Mouse (Mus musculus): ENCODE data around the gene Fbxl5. TPM values are rescaled to one million over a fixed set of nuclear protein-coding genes. Genes with fewer than 3 reads are reported as not detected.

The Fbxl5 gene
- polyA plus RNA-seq, 1 experiment from 2014 or later: 66.6 TPM

DNA sequence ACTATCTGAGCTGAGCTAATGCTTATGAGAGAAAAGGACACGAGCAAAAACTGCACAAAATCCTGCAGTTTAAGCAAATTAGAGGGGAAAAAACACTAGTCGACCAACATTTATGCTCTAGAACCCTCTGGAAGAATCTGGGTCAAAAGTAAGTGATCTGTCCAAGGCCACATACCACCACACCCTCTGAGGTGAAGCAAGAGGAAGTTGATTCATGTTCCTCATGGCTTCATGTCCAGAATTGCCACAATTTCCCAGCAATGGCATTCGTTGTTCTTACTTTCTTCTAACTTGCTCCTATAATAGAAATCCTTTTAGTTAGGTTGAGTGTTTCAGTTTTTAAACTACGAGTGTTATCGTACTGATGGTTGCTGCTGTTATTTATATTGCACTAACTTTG, 21.9 kb downstream of the Fbxl5 start:
- Histone ChIP-seq H3K27ac (ENCODE audit: low read length) (no peak overlapping the region), H3K4me3 (ENCODE audit: low read length) (no peak overlapping the region), H3K36me3 (ENCODE audit: insufficient read depth, low read length) (no peaks in the 10 kb centered on the region), H3K27me3 (ENCODE audit: insufficient read depth, low read length) (no peaks in the 10 kb centered on the region), H3K9me3 (ENCODE audit: low read length) (no peaks in the 10 kb centered on the region), H3K4me1 (ENCODE audit: insufficient read depth, low read length) (no peaks in the 10 kb centered on the region), H3K4me2 (replicated peaks; ENCODE audit: low read depth, low read length) (no peak overlapping the region), H3K9ac (replicated peaks; ENCODE audit: low read length) (no peak overlapping the region)
- no peak for ATAC-seq (ENCODE audit: low FRiP score, low TSS enrichment)
- 73% methylated on average over 5 of the region's 5 CpGs for WGBS

DNA sequence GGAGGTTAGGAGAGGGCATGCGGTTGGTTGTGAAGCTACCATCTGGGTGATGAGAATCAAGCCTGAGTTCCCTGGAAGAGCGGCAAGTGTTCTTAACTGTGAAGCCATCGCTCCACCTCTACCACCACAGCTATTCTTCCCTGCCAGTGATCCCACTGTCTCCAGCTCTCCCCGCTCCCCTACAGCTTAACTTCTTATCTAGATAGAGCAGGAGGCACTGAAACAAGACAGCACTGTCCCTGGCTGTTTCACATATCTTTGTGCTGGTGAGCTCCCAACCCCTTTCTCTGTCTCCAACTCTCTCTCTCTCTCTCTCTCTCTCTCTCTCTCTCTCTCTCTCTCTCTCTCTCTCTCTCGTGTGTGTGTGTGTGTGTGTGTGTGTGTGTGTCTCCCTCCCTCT, 29.1 kb downstream of the Fbxl5 start:
- Histone ChIP-seq H3K4me2 (replicated peaks; ENCODE audit: low read depth, low read length) (no peak overlapping the region), H3K4me1 (ENCODE audit: insufficient read depth, low read length) (no peaks in the 10 kb centered on the region), H3K4me3 (ENCODE audit: low read length) (no peak overlapping the region), H3K27ac (ENCODE audit: low read length) (no peak overlapping the region), H3K27me3 (ENCODE audit: insufficient read depth, low read length) (no peaks in the 10 kb centered on the region), H3K9ac (replicated peaks; ENCODE audit: low read length) (no peak overlapping the region), H3K9me3 (ENCODE audit: low read length) (no peaks in the 10 kb centered on the region), H3K36me3 (ENCODE audit: insufficient read depth, low read length) (no peaks in the 10 kb centered on the region)
- WGBS: 86% methylated on average over 5 of the region's 5 CpGs
- ATAC-seq (ENCODE audit: low FRiP score, low TSS enrichment): no peak

DNA sequence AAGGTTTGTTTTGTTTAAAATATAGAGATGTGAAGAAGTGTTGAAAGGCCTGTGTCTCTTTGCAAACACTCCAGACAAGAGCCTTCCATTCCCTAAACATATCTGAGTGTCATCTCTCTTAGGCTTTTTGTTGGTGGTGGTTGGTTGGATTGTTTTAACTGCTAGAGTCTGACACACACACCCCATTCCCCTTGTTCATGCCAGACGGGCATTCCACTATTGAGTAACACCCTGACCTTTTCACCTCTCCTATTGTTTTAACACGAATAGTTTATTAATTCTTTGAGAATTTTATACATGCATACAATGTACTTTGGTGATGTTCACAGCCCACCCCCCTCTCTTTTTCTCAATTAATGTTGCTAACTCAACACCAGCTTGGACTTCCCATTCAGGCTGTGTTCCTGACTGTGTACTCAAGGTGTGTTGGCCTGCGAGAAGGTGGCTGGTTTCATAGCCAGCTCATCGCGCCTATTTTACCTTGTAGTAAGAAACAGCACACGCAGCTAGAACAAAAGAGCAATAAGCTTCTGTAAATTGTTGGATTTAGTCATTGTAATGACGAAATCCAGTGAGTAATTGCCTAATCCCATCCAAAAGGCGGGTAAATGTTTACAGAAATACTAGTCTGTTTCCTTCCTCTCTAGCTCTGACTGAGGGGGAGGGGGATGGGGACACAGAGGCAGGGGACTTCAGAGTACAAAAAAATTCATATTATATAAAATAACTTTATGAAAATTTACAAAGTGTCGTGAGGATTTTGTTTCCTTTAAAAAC, 33.3 kb downstream of the Fbxl5 start:
- Histone ChIP-seq H3K27ac (ENCODE audit: low read length) (no peak overlapping the region), H3K4me3 (ENCODE audit: low read length) (no peak overlapping the region), H3K36me3 (ENCODE audit: insufficient read depth, low read length) (no peaks in the 10 kb centered on the region), H3K4me2 (replicated peaks; ENCODE audit: low read depth, low read length) (no peak overlapping the region), H3K9ac (replicated peaks; ENCODE audit: low read length) (no peak overlapping the region), H3K27me3 (ENCODE audit: insufficient read depth, low read length) (no peaks in the 10 kb centered on the region), H3K4me1 (ENCODE audit: insufficient read depth, low read length) (no peaks in the 10 kb centered on the region), H3K9me3 (ENCODE audit: low read length) (no peaks in the 10 kb centered on the region)
- ATAC-seq (ENCODE audit: low FRiP score, low TSS enrichment): no peak
- WGBS: 78% methylated on average over 9 of the region's 9 CpGs

DNA sequence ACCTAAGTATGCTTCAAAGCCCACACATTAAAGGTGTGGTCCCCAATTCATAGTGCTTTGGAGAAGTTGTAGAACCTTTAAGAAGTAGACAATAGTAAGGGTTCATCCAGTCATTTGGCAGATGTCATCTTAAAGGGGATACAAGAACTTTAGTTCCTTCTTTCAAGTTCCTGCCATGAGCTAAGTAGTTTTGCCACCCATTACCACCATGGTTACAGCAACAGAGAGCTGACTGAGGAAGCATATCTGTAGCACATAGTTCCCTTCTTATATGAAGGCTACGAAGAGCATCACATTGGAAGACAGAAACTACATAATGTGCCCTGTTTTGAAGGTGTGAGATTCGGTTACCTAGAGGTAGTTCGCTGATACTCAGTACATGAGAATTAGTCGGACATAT, 34.8 kb downstream of the Fbxl5 start:
- H3K27ac ChIP-seq (ENCODE audit: low read length): no peak overlapping the region
- no peaks in the 10 kb centered on the region for H3K9me3 ChIP-seq (ENCODE audit: low read length)
- H3K27me3 ChIP-seq (ENCODE audit: insufficient read depth, low read length): no peaks in the 10 kb centered on the region
- H3K9ac ChIP-seq (replicated peaks; ENCODE audit: low read length): no peak overlapping the region
- no peak for ATAC-seq (ENCODE audit: low FRiP score, low TSS enrichment)
- H3K4me2 ChIP-seq (replicated peaks; ENCODE audit: low read depth, low read length): no peak overlapping the region
- H3K36me3 ChIP-seq (ENCODE audit: insufficient read depth, low read length): no peaks in the 10 kb centered on the region
- peaks cover 6% of the 10 kb centered on the region; the same call in 1 of the 2 replicates for H3K4me1 ChIP-seq (ENCODE audit: insufficient read depth, low read length)
- H3K4me3 ChIP-seq (ENCODE audit: low read length): no peak overlapping the region
- 87% methylated on average over 4 of the region's 4 CpGs for WGBS

DNA sequence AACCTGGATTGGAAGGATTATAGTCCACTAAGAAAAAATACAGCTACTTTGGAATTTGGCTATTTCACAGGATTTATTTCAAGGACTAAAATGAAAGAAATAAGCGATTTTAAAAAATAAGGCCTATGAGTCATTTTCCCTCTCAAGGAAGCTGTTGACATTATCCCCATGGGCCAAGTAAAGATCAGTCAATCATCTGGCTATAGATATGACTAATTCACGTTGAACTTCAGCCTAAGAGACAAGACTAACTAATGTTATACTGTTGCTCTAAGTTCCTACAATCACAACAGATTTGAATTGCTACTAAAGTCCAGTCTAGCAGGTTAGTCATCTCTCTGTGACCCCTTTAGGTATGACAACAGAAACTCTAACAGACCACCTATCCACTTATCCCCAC, 37.4 kb downstream of the Fbxl5 start:
- no peak overlapping the region for H3K27ac ChIP-seq (ENCODE audit: low read length)
- no peak overlapping the region for H3K9ac ChIP-seq (replicated peaks; ENCODE audit: low read length)
- no peak overlapping the region for H3K4me2 ChIP-seq (replicated peaks; ENCODE audit: low read depth, low read length)
- WGBS: 90% methylated on average over 2 of the region's 2 CpGs
- H3K4me1 ChIP-seq (ENCODE audit: insufficient read depth, low read length): peaks cover 14% of the 10 kb centered on the region
- H3K4me3 ChIP-seq (ENCODE audit: low read length): no peak overlapping the region
- H3K9me3 ChIP-seq (ENCODE audit: low read length): no peaks in the 10 kb centered on the region
- no peak for ATAC-seq (ENCODE audit: low FRiP score, low TSS enrichment)
- no peaks in the 10 kb centered on the region for H3K27me3 ChIP-seq (ENCODE audit: insufficient read depth, low read length)
- no peaks in the 10 kb centered on the region for H3K36me3 ChIP-seq (ENCODE audit: insufficient read depth, low read length)

DNA sequence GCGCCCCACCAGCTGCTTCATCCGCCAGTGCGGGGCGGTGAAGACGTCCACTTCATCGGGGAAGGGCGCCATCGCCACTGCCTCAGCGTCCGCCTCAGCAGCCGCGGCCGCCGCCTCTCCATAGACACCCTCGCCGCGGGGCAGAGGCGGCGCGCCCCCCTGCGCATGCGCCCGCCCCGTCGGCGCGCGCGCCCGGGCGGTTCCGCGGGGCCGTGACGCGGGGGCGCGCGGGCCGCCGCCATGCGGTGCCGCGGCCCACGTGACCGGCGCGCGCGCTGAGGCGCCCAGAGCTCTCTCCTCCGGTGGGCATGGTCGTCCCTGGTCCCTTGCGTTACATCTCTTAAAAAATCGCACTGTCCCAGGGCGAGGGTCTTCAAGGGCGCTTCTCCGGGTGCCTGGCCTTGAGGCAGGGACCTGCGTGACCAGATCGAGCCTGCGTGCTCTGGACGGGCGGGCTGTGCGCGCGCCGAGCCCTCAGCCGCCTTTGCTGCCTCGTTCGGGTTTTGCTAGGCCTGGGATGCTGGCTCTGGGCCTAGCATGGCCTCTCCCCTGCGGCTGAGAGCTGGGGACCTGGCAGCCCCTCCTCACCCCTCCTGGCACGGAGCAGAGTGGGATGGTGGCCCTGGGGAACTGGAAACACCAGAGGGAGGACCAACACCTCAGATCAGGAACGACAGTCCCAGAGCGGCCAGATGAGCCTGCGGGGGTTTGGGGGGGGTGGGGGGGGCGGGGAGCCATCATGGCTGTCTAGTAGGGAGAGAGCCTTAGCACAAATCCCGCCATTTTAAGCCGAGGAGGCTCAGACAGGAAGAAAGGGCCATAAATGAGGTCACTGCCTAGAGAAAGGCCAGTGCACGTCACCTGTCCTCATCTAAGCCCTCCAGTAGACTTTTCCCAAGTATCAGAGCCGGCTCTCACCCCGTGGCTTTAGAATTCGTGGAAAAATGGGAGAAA, 39.2 kb downstream of the Fbxl5 start:
- H3K9ac ChIP-seq (replicated peaks; ENCODE audit: low read length): peak overlapping the region; percentile 89
- 2% methylated on average over 75 of the region's 82 CpGs for WGBS
- no peaks in the 10 kb centered on the region for H3K27me3 ChIP-seq (ENCODE audit: insufficient read depth, low read length)
- H3K36me3 ChIP-seq (ENCODE audit: insufficient read depth, low read length): 0 out of 2 replicates have a peak, but pooled peaks cover 3% of the 10 kb centered on the region
- peak overlapping the region; percentile 89 for H3K4me2 ChIP-seq (replicated peaks; ENCODE audit: low read depth, low read length)
- peak overlapping the region; percentile 96 for H3K27ac ChIP-seq (ENCODE audit: low read length)
- ATAC-seq (ENCODE audit: low FRiP score, low TSS enrichment): peak; percentile 94
- no peaks in the 10 kb centered on the region for H3K9me3 ChIP-seq (ENCODE audit: low read length)
- H3K4me3 ChIP-seq (ENCODE audit: low read length): peak overlapping the region; percentile 57
- H3K4me1 ChIP-seq (ENCODE audit: insufficient read depth, low read length): peaks cover 14% of the 10 kb centered on the region

DNA sequence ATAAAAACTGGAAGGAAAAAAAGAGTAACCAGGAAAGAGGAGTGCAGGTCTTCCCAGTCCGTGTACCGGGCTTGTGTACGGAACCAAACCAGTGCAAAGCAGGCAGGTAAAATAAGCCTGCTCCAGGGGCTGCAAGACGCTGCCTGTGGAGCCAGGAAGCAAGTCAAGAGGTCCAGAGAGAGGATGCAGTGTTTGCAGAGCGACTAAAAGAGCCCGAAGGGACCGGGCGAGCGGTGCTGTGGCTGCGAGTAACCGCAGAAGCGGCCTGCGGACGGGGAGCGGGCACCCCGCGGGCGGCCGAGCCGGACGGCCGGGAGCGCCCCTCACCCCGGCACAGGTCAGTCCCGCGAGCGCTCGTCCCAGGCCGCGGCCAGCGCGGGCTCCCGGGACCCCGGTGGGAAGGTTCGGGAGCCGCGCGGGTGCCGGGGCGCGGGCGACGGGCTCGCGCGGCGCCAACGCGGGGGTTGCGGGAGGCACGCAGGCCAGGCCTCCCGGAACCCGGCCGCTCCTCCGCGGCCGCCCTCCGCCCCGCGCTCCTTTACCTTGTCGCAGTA, 39.9 kb downstream of the Fbxl5 start:
- no peaks in the 10 kb centered on the region for H3K9me3 ChIP-seq (ENCODE audit: low read length)
- H3K4me3 ChIP-seq (ENCODE audit: low read length): peak overlapping the region; percentile 57
- peak overlapping the region; percentile 89 for H3K9ac ChIP-seq (replicated peaks; ENCODE audit: low read length)
- WGBS: under 1% methylated on average over 41 of the region's 61 CpGs
- H3K36me3 ChIP-seq (ENCODE audit: insufficient read depth, low read length): 0 out of 2 replicates have a peak, but pooled peaks cover 3% of the 10 kb centered on the region
- peak; percentile 75 for ATAC-seq (ENCODE audit: low FRiP score, low TSS enrichment)
- peaks cover 15% of the 10 kb centered on the region for H3K4me1 ChIP-seq (ENCODE audit: insufficient read depth, low read length)
- H3K4me2 ChIP-seq (replicated peaks; ENCODE audit: low read depth, low read length): peak overlapping the region; percentile 89
- peak overlapping the region; percentile 96 for H3K27ac ChIP-seq (ENCODE audit: low read length)
- H3K27me3 ChIP-seq (ENCODE audit: insufficient read depth, low read length): no peaks in the 10 kb centered on the region

DNA sequence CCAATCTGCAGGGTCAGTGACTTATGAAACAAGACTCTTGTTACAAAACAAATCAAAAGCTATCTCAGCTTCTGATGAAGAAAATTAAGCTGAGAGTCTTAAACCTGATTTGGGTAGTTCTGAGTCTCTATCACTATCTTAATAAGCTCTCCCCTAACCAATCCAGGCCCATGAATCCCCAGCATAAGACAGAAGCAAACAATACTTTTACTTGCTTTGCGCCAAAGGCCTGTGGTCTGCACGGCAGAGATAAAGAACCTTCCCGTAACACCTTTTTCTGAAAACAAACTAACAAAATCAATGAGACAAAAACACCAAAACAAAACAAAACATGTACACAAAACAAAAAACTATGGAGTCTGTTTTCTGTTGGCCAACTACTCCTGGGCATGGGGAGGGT, 42.9 kb downstream of the Fbxl5 start:
- no peaks in the 10 kb centered on the region for H3K9me3 ChIP-seq (ENCODE audit: low read length)
- no peak for ATAC-seq (ENCODE audit: low FRiP score, low TSS enrichment)
- no peak overlapping the region for H3K4me2 ChIP-seq (replicated peaks; ENCODE audit: low read depth, low read length)
- 0 out of 2 replicates have a peak, but pooled peaks cover 3% of the 10 kb centered on the region for H3K36me3 ChIP-seq (ENCODE audit: insufficient read depth, low read length)
- no peak overlapping the region for H3K4me3 ChIP-seq (ENCODE audit: low read length)
- H3K9ac ChIP-seq (replicated peaks; ENCODE audit: low read length): no peak overlapping the region
- H3K27me3 ChIP-seq (ENCODE audit: insufficient read depth, low read length): no peaks in the 10 kb centered on the region
- H3K4me1 ChIP-seq (ENCODE audit: insufficient read depth, low read length): peaks cover 17% of the 10 kb centered on the region
- WGBS: 95% methylated on average over 3 of the region's 3 CpGs
- H3K27ac ChIP-seq (ENCODE audit: low read length): no peak overlapping the region

DNA sequence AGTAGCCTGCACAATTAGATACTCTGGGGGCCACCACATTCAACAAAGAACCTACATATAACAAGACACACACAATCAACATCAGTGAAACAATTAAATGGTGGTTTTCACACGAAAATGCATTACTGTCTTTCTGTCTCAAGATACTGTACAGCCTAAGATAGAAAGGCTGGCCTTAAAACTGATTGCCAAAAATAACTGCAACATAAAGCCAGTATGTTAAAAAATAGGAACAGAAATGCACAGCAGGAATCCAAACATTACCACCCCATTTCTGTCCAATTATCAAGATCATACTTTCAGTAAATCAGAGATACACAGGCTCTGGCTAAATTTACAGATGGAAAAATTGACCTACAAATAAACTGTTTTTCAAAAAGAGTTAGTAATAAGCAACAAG, 44.4 kb downstream of the Fbxl5 start:
- H3K4me1 ChIP-seq (ENCODE audit: insufficient read depth, low read length): peaks cover 12% of the 10 kb centered on the region

More for the DNA sequence above, 44.4 kb downstream of the Fbxl5 start:
- Histone ChIP-seq H3K9ac (replicated peaks; ENCODE audit: low read length) (no peak overlapping the region), H3K4me3 (ENCODE audit: low read length) (no peak overlapping the region), H3K9me3 (ENCODE audit: low read length) (no peaks in the 10 kb centered on the region), H3K27ac (ENCODE audit: low read length) (no peak overlapping the region), H3K4me2 (replicated peaks; ENCODE audit: low read depth, low read length) (no peak overlapping the region), H3K36me3 (ENCODE audit: insufficient read depth, low read length) (0 out of 2 replicates have a peak, but pooled peaks cover 3% of the 10 kb centered on the region), H3K27me3 (ENCODE audit: insufficient read depth, low read length) (no peaks in the 10 kb centered on the region)
- no peak for ATAC-seq (ENCODE audit: low FRiP score, low TSS enrichment)
- 39% methylated on average over 1 of the region's 1 CpGs for WGBS

All from kidney, embryonic 16.5 days (tissue).